Mouse (Mus musculus) urinary bladder, adult 2 months (tissue): ENCODE measurements around the gene Sdr9c7. TPM values are rescaled to one million over a fixed set of nuclear protein-coding genes. Genes with fewer than 3 reads are reported as not detected.
"Not testable (repeated sequence)": the region's sequence is repeated elsewhere in the genome, so short reads cannot be mapped to it uniquely, and the experiment has no call there.

Source experiments
- DNase-seq: peaks from one replicate; pipeline ENCODE4 v3.0.0; 2022; ENCODE audit warnings: low spot score
- polyA plus RNA-seq: library from polyadenylated mRNA; depleted of rRNA; stranded (reverse); fragments of >200 nt; gene quantifications from 2 replicates; pipeline ENCODE4 v1.2.3, GENCODE M21; 2012; rRNA removed

Gene Sdr9c7
- 0.07 and 0.24 TPM in 2 replicates for polyA plus RNA-seq

DNA sequence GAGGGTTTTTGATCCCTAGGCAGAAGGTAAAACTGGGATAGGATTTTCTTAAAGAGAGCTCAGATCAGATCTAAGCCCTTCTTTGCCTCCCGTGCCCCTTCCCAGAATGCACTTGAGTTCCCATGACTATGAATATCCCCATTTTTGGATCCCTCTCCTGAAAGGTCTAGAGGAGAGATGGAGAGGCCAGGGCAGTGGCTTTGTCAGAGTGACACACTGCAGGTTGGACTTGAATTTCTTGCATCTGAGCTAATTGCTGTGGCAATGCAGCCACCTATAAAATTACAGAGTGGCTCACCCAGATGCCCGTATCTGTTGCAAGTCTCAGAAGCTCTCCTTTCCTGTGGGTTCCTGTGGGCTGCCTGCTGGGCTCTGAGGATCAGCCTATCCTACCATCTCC is at the start of gene Sdr9c7:
Sdr9c7 (plus strand) TSS at position 301 of the 400 bp plus-strand sequence.
- no peak for DNase-seq

DNA sequence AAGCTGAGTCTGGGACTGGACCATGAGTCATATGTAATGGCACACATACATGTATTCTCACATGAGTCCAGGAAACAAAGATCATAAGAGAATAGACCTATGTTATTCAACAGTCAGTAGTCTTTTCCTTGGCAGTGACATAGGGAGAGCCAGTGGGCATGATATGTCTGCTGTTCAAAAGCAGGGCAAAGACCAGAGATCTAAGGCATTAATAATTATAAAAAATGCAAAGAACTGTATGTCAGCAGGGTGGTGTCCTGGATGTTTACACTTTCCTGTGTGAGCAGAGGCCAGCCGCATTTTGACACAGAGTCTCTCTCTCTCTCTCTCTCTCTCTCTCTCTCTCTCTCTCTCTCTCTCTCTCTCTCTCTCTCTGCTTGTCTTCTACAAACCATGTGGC is 48.7 kb upstream of the Sdr9c7 start, which contains the start of gene Rdh19:
Rdh19 (plus strand) TSS at position 301 of the 400 bp plus-strand sequence.
- no peak for DNase-seq

DNA sequence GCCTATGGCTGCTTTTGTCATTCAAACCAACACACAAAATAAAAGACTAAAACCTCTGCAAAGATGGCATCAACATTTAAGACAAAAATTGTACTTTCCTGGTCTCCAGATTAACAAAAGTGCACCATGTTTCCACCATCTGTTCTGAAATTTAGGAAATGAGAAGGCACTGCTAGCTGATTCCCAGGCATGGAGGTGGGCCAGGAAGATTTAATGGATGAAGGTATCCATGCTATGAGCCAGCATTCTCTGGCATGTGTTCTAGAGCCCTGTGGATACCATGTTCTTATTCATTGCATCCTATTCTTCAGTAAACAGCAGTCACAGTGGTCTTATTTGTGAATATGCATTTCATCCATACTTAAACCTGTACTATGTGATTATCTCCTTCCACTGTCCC is 41.9 kb upstream of the Sdr9c7 start:
- DNase-seq, result no peak

DNA sequence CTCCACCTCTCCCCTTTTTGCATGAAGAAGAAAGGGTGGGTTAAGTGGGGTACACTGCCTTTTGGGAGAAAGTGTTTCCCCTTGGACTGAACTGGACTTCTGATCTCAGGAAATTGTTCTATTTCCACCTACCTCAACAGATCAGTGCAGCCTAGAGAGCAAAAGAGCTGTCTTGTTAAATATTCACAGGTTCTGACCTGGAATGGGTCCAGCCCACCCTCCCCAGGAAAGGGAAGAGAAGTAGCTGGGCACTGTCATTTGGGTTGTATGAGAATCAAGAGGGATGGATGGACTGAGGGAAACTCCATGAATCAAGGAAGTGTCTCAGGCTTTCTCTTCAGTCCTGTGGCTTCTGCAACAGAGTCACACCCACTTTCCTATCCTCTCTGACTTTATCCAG is 33.4 kb upstream of the Sdr9c7 start:
- DNase-seq, result no peak

DNA sequence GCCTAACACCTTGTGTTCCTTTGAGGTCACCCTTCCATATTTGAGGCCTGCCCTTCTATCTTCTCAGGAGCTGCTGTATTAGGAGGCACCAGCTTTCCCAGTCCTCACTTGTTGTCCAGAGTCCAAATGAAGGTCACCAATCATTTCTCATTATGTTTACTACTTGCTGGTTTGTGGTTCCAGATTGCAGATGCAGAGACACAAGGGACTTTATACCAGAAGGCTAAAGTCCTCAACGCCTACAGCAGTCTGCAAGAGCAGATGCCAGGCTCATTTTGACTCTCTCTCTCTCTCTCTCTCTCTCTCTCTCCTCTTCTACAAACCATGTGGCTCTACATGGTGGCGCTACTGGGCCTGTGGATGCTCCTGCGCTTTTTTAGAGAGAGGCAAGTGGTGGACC is 32.1 kb upstream of the Sdr9c7 start, which contains the start of gene Rdh16f2:
Rdh16f2 (plus strand) TSS at position 243 of the 400 bp plus-strand sequence.
- no peak for DNase-seq

DNA sequence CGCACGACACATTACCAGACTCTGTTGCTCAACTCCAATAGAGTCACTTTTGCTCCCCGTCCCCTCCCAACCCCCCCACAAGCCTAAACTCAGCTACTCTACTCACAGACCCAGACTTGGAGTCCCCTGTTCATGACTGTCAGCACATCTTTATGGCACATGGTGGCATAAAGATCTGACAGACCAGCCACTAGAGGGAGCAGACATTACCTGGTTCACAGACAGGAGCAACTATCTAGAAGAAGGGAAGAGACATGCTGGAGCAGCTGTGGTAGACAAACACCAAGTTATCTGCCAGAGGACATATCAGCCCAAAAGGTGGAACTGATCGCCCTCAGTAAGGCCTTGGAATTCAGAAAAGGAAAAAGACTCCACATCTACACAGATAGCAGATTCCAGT is 25.8 kb upstream of the Sdr9c7 start:
- DNase-seq, result no peak

DNA sequence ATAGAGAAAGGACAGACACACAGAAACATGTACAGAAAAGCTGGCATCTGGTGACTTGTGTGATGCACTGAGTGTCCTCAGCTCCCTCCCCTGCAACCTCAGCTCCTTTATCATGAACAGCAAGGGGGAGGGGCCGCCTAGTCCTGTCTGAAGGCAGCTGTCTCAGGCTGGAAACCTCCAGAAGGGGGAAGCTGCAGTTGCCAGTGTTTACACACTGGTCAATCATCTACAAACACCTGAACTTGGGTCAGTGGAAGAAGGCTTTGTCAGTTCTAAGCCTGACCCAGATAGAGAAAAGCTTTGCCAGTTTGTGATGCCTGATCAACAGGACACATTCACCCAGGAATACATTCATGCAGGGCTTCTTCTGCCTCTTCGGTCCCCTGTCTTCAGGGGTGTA is 20.6 kb upstream of the Sdr9c7 start:
- DNase-seq, result no peak

DNA sequence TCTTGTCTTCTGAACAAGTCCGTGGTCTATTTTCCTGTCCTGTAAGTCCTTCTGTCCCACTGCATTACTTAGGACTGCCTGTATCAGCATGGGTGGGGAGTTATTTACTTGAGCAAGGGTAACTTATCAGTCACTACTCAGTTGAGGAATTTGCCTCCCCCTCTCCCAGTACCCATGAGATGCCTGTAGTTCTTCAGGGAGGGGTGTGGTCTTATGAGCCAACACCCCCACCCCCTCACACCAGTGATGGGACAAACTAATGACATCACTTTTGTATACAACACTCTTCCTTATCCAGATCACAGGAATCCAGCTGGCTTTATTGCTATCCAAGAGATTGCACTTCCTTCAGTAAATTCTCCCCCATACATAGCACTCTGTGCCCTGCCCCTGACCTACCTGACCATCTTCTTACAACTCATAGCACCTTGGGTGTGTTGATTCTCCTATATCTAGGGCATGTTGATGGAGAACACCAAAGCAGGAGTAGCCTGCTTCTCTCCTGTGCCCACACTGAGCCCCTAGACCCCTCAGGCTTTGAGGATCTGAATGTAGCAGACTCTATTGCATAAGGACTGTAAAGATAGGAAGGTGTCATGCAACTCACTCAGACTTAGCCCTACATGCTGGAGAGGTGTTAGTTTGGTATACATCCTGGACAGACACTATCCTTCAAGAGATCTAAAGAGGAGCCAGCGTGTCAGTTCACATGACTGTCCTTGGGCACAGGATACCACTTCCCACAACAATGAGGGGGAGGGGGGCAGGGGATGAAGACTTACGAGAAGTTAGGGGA is 19.9 kb upstream of the Sdr9c7 start:
- no peak for DNase-seq

DNA sequence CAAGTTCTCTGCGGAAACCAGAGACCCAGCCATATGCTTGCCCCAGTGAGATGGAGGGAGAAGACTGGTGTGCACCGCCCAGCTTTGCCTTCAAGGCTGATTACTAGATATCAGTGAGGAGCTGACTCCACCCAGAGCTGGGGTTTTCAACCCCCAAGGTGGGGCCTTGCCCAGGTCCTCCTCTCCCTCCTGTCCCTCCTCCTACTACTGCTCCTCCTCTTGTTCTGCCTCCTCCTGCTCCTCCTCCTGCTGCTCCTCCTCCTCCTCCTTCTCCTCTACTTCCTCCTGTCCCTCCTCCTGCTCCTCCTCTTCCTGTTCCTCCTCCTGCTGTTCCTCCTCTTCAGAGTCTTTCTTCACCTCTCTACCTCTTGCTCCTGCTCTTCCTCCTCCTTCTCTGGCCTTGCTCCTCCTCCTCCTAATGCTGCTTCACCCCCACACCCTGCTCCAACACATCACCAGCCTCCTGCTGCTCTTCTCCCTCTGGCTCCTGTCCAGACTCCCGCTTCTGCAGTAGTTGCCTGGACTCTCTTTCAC is 19.1 kb upstream of the Sdr9c7 start:
- DNase-seq, result no peak

DNA sequence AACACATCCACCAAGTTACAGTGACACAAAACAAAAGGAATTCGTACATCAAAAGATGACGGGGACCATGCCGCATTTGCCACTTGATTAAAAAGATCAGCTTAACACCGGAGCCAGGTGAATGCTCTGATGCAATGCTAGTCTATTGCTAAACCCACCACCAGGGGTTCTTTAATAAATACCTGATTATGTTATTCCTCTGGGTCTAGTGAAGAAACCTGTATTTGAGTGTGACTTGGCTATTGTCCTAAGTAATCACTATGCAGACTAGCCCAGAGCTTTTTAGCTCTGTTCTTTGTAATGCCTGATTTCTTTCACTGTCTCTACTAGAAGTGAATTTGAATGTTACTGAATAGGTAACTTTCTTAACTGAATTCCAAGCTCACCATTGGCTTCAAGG is 17.3 kb upstream of the Sdr9c7 start:
- DNase-seq, result no peak

DNA sequence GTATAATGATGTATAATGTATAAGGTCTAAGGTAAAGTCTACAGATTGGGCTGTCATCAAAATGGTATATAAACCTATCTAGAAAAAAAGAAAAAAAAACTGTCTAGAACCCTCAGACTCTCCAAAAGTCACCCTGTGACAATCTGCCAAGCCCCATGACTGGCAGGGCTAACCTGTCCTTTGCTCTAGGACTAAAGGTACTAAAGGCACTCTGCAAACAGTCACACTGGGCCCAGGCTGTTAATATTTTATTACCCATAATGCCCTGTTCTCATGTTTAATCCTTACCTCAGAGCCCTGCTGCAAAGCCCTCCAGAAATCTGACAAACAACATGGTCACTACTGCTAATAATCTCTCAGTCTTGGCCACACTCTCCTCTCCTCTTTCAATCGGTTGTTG is 11.8 kb upstream of the Sdr9c7 start:
- no peak for DNase-seq

DNA sequence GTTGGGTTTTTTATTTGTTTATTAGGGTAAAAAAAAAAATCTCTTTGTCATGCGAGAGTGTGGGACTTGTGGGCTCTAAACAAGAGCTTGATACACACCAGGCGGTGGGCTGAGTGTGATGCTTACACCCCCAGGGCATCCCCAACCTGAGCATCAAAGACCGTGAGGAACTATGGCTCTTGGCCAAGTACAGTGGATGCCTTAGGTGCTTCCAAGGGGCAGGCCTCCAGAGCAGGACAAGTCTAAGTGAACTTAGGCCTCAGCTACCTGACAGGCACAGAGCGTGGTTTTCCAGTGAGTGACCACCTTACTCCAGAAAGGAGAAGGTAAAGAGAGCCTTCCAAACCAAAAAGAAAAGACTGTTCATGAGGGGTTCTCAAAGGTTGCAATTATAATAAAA is 11.3 kb upstream of the Sdr9c7 start:
- DNase-seq, result no peak

DNA sequence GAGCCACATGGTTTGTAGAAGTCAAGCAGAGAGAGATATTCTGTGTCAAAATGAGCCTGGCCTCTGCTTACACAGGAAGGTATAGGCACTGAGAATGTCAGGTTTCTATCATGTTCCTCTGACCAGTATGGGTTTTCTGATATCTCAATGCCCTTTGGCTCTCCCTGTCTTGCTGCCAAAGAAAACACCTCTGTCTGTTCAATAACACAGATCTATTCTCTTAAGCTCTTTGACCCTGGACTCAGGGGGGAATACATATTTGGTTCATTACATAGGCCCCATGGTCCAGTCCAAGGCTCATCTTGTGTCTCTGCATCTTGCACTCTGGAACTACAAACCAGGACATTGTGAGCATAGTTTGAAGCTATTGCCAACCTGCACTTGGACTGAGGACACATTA is 9.7 kb upstream of the Sdr9c7 start, which contains the start of gene Rdh7:
Rdh7 (minus strand) TSS at position 213 of the 400 bp plus-strand sequence.
- DNase-seq, result no peak

DNA sequence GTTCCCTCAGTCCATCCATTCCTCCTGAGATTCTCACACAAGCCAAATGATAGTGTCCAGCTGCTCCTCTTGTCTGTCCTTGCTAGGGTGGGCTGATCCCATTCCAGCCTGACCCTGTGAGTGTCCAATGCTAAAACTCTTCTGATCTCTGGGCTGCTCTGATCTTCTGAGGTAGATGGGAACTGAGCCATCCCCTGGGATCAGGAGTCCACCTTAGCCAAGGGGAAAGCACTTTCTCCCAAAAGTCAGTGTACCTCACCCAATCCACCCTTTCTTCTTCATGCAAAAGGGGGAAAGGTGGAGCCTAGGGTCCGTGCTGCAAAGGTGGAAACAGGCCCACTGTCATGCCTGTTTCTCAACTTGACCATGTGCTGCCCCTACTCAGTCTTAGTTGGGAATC is 6.8 kb upstream of the Sdr9c7 start:
- no peak for DNase-seq

DNA sequence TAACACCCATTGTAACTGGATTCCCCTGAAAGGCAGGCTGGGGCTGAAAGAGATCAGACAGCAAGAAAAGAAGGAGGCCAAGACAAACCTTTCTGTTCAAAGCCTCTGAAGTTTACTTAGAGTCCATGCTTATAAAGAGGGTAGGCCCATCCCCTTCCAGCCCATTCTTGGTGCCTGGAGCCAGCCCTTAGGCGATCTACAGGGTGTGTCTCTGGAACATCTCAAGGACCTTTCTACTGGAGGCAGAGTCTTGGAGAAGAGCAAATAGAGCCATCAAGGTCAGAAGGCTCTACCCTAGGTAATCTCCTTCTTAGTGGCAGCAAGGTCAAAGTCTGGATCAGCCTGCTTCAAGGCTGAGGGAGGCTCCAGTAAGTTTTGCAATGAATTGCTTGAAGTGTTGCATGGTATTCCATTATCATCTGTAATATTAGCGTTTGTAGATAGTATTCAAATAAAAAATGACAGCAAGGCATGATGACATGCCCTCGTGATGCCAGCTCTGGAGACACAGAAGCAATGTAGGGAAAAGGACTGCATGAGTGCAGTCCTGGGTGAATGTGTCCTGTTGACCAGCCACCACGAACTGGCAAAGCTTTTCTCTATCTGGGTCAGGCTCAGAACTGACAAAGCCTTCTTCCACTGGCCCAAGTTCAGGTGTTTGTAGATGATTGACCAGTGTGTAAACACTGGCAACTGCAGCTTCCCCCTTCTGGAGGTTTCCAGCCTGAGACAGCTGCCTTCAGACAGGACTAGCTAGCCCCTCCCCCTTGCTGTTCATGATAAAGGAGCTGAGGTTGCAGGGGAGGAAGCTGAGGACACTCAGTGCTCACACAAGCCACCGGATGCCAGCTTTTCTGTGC is 4.9 kb upstream of the Sdr9c7 start:
- DNase-seq, result not testable (repeated sequence)

DNA sequence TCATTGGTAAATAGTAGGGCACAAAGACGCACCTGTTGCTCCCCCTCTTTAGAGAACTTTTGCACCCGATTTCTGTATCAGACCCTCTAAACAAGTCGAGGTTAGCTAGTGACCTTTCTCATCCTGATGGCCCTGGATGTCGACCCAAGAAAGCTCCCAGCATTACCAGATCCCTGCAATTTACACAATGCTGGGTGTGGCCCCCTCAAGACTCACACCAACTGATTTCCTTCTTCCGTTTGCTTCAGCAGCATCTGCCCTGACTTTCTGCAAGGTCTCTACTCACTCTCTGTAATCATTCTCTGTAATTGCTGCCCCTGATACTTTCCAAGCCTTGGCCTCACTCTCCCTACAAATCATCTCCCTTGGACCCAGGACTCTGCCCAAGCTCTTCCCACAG is 1.6 kb upstream of the Sdr9c7 start:
- DNase-seq, result no peak

DNA sequence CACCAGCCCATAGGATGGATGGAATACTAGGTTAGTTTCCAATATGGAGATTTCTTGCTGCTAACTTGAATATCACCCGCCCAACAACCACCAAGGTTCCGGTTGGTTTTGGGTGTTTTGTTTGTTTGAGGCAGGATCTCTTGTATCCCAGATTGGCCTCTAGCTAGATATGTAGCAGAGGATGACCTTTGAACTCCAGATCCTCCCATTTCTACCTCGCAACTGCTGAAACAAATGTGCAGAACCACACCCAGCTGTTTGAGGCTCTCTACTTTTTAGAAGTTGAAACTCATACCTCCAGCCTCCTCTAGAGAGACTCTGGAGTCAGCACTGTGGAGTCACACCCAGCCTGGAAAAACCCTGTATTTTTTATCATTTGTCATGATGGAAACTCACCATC is 812 bp upstream of the Sdr9c7 start:
- DNase-seq, result no peak

DNA sequence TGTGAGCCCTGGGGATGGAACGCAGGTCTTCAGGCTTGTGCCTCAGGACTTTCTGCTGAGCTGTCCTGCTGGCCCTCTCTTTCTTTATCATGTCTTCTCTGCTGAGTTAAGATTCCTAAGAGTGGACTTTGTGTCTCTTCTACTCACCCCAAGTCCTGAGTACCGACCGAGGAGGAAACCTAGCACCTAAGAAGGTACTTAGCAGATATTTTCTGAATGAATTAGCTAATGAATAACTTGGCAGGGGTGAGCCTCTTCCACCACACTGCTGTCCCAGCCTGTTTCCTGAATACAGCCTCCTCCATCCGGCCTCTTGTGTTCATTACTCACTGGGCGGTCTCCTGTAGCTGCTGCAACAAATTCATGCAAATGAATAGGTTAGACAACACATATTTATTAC is 1.5 kb downstream of the Sdr9c7 start:
- DNase-seq, result no peak

DNA sequence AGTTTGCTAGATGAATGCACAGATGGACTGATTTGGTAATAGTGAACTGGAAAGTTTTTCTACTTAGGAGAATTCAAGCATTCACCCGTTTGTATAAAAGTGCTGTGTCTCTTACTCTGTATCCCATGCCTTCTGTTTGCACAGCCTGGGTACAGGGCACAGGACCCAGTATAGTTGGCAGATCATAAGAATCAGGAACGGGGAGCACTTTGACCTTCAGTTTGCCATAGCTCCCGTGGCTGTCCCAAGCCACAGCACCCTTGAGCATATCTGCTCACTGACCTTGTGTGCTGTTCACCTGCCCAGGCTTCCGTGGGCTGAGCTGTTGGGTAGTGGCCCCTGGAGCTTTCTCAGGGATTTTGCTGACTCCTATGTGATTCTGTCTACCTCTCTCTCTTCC is 3.4 kb downstream of the Sdr9c7 start:
- DNase-seq, result no peak

DNA sequence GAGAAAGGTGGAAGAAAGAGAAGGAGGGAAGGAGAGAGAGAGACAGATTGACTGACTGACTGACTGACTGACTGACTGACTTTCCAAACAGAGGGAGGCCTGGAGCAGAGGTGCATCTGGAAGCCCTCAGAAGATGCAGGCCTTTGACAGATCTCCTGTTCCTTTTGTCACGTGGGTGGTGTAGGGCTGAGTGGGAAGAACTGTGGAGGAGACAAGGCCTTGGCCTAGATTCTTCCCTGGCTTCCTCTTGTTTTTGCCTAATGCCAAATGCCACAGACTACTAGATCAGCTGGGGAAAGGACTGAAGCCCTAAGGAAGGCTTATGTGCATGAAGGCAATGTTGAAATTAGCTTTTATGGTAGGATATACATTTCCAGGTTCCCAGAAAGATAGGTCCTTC is 4.8 kb downstream of the Sdr9c7 start:
- no peak for DNase-seq

DNA sequence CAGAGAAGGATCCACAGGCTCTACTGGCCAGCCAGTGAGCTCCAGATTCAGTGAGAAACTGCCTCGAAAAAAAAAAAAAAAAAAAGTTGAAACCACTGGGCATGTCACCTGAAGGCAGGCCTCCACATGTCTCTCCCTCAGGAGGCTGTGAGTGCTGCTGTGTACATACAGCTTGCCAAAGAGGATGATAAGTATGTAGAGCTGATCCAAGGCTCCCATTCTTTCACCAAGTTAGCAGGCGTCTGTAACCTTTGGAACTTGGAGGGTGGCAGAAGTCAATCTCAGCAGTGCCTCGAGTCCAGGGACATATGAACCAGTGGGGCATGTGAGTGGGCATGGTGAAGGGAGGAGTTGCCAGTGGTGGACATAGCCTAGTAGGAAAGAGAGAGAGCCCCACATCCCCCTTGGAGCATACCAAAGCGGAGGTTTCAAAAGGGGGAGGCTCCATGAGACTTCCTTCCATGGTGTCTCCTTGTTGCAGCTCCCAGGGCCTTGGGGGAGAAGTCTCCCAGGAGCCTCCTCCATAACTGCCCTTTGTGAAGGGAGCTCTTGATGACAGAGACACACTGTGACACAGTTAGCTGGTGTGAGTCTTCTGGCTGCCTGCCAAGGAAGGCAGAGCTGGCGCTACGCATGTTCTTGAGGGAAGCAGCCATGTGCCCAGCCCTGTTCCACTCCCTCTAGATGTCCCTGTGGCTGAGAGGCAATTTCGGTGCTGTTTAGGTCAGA is 6.6 kb downstream of the Sdr9c7 start:
- DNase-seq, result peak; percentile 29

DNA sequence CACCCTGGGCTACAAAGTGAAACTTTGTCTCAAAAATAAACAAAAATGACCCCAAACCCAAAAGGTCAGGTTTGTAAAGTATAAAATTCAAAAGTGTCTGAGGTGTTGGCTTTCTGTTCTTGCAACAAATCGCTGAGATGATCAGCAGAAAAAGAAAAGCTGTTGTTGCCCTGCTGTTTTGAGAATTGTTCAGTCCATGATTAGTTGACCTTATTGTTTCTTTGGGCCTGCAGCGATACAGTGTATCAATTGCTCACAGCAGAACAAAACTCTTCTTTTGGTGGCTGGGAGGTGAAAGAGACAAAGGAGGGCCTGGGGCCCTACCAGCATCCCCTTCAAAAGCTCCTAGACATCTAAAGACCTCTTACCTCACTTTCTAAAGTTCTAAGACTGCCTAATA is 7.8 kb downstream of the Sdr9c7 start:
- no peak for DNase-seq
